Mouse (Mus musculus) liver, embryonic 13.5 days (tissue): ENCODE data around the gene Acd. TPM values are rescaled to one million over a fixed set of nuclear protein-coding genes. Genes with fewer than 3 reads are reported as not detected.
A peak's percentile ranks its signal among the peaks of the same experiment; 100 is the strongest.

Experiments
- ATAC-seq: fragments of 200-750 bp; cut with Nextera tagmentation; 2 replicates; pipeline ENCODE4 v1.8.0; 2017; ENCODE audit warnings: low read depth, mild to moderate bottlenecking, moderate number of reproducible peaks, moderate library complexity
- DNase-seq: peaks from one replicate; pipeline ENCODE4 v3.0.0; 2022
- H3K27ac ChIP-seq: fragments of 300-500 bp; sonication (generic); 2 replicates; pipeline ENCODE4 v1.5.1; 2015; ENCODE audit warnings: moderate library complexity, mild to moderate bottlenecking, inconsistent platforms
- H3K27me3 ChIP-seq: fragments of 300-500 bp; sonication (generic); 2 replicates; pipeline ENCODE4 v1.6.1; 2015; ENCODE audit warnings: mild to moderate bottlenecking, inconsistent platforms
- H3K36me3 ChIP-seq: fragments of 300-500 bp; sonication (generic); 2 replicates; pipeline ENCODE4 v1.6.1; 2015; ENCODE audit warnings: mild to moderate bottlenecking, inconsistent platforms
- H3K4me1 ChIP-seq: fragments of 300-500 bp; sonication (generic); replicated peaks from 2 replicates; pipeline ENCODE4 v1.6.1; 2015; ENCODE audit warnings: inconsistent platforms
- H3K4me2 ChIP-seq: fragments of 300-500 bp; sonication (generic); 2 replicates; pipeline ENCODE4 v1.6.1; 2015; ENCODE audit warnings: inconsistent platforms, mild to moderate bottlenecking, moderate library complexity
- H3K4me3 ChIP-seq: fragments of 300-500 bp; sonication (generic); replicated peaks from 2 replicates; pipeline ENCODE4 v1.5.1; 2015; ENCODE audit warnings: mild to moderate bottlenecking, inconsistent platforms
- H3K9ac ChIP-seq: fragments of 300-500 bp; sonication (generic); 2 replicates; pipeline ENCODE4 v1.6.1; 2015; ENCODE audit warnings: mild to moderate bottlenecking, inconsistent platforms
- H3K9me3 ChIP-seq: fragments of 300-500 bp; sonication (generic); replicated peaks from 2 replicates; pipeline ENCODE4 v1.6.1; 2016; ENCODE audit warnings: inconsistent platforms
- WGBS: fragments of 180-500 bp; shearing (Covaris S2); methylation state at CpG from one replicate; pipeline ENCODE4 v1.1.7; 2015; ENCODE audit not compliant: insufficient replicate concordance; 5-methylcytosine and 5-hydroxymethylcytosine counted together
- polyA plus RNA-seq: library from polyadenylated mRNA; unstranded; fragments of >200 nt; fragmentation: Nextera tagmentation; extraction: Ambion mirVana; gene quantifications from 2 replicates; pipeline ENCODE4 v1.2.1, GENCODE M21; 2015

The Acd gene
- polyA plus RNA-seq, 1 experiment from 2014 or later: 24.4 TPM

DNA sequence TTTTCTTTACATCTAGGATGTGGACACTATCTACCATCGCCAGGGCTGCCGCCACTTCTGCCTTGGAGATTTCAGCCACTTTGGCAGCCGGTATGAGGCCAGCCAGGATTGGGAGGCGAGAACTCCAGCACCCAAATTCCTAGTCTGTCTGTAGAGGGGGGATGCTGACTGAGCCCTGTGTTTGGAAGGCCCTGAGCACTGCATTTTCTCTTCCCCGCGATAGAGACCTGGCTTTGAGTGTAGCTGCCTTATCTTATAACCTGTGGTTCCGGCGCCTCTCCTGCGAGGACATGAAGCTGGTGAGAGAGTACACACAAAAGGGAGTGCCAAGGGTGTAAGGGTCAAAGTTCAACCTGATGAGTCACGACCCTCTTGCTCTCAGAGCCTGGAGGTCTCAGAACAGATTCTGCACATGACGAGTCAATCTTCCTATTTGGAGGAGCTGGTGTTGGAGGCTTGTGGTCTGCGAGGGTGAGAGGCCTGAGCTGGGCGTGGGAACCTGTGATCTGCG is 12.6 kb downstream of the Acd start:
- H3K27ac ChIP-seq: no peak overlapping the region
- peaks cover 31% of the 10 kb centered on the region for H3K4me1 ChIP-seq
- H3K9ac ChIP-seq: no peak overlapping the region
- no peaks in the 10 kb centered on the region for H3K27me3 ChIP-seq
- no peak for DNase-seq
- ATAC-seq: no peak
- peaks cover 11% of the 10 kb centered on the region for H3K36me3 ChIP-seq
- no peaks in the 10 kb centered on the region for H3K9me3 ChIP-seq
- no peak overlapping the region for H3K4me2 ChIP-seq
- H3K4me3 ChIP-seq: no peak overlapping the region
- WGBS: 46% methylated on average over 14 of the region's 14 CpGs

DNA sequence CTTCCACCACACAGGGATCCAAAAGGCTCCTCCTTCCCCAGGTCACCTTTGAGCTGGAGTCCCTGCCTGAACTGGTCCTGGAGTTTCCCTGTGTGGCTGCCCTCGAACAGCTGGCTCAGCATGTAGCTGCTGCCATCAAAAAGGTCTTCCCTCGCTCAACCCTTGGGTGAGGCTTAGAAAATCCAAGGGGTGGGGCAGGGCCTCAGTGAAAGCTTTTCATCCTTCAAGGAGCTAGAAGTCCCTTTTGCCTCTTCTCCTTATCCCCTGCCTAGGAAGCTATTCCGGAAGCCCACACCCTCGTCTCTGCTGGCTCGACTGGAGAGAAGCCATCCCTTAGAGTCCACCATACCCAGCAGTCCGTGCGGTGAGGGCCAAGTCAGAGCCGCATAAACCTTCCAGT is 13.4 kb downstream of the Acd start:
- 78% methylated on average over 8 of the region's 8 CpGs for WGBS
- Histone ChIP-seq H3K4me1 (peaks cover 28% of the 10 kb centered on the region), H3K9ac (no peak overlapping the region), H3K4me2 (no peak overlapping the region), H3K9me3 (no peaks in the 10 kb centered on the region), H3K27me3 (no peaks in the 10 kb centered on the region), H3K4me3 (no peak overlapping the region), H3K36me3 (peaks cover 18% of the 10 kb centered on the region), H3K27ac (no peak overlapping the region)
- no peak for DNase-seq
- ATAC-seq: no peak

DNA sequence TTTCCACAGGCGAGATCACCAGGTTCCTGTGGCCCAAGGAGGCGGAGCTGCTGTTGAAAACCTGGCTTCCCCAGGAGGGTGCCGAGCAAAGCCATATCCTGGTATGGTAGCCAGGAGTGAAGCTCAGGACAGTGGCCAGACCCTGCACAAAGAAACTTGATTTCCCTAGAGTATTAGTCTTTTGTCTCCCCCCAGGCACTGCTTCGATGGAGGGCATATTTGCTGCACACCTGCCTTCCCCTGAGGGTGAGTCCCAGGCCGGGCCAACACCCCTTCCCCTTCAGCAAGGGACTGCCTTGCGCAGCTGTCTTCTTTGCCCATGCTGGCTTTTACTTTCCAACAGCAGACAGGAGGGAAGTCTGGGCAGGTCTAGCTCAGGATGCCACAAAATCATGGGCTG is 14.4 kb downstream of the Acd start:
- ATAC-seq (no peak), DNase-seq (no peak)
- H3K36me3 ChIP-seq: peaks cover 27% of the 10 kb centered on the region
- no peaks in the 10 kb centered on the region for H3K9me3 ChIP-seq
- no peak overlapping the region for H3K27ac ChIP-seq
- no peak overlapping the region for H3K9ac ChIP-seq
- peak overlapping the region; percentile 36; the same call in 1 of the 2 replicates for H3K4me2 ChIP-seq
- WGBS: 53% methylated on average over 6 of the region's 6 CpGs
- H3K4me1 ChIP-seq: peaks cover 28% of the 10 kb centered on the region
- no peaks in the 10 kb centered on the region for H3K27me3 ChIP-seq
- H3K4me3 ChIP-seq: no peak overlapping the region

DNA sequence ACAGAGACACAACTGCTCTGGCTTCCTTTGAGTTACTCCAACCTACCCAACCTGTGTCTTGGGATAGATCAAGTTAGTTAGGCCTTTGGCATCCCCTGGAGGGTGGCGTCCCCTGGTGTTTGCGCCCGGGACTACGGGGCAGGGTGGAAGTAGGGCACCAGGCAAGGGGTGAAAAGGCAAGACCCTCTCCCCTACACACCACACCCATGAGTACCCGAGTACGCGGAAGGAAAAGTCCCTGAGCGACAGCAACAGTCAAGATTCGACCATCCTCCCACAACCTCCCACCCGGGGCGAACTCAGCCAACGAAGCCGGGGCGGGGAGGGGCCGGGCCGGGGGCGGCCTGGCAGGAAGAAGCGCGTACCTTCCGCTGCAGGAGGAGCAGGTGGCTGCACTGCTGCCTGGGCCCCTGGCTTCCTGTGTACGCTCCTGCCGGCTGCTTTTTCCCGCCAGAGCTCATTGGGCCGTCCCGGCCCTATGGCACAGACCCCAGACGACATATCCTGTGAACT is 15.1 kb downstream of the Acd start, which contains the start of gene Carmil2:
Gene Carmil2, plus strand, starts transcription at position 479 of the 513 bp plus-strand sequence.
- no peak within 1 kb of the TSS for H3K27ac ChIP-seq
- peaks cover 25% of the 10 kb centered on the region for H3K4me1 ChIP-seq
- 0 out of 2 replicates have a peak within 1 kb of the TSS, but pooled peaks have one; percentile 1 for H3K4me3 ChIP-seq
- H3K9ac ChIP-seq: no peak within 1 kb of the TSS
- WGBS: 5% methylated on average over 21 of the region's 26 CpGs
- H3K27me3 ChIP-seq: no peaks in the 10 kb centered on the region
- peaks cover 34% of the 10 kb centered on the region for H3K36me3 ChIP-seq
- no peaks in the 10 kb centered on the region for H3K9me3 ChIP-seq
- ATAC-seq (no peak), DNase-seq (peak; percentile 41)
- peak within 1 kb of the TSS; percentile 36 for H3K4me2 ChIP-seq

DNA sequence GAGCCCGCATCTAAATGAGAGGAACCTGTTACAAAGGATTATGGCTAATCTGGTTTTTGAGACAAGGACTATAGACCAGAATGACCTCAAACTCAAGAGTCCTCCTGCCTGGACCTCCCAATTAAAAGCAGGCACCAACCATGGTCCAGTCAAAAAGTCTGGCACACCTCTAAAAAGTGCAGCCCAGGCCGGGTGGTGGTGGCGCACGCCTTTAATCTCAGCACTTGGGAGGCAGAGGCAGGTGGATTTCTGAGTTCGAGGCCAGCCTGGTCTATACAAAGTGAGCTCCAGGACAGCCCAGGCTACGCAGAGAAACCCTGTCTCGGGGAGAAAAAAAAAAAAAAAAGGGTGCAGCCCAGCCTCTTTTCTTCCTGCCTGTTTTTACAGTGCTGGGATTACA is 15.6 kb downstream of the Acd start:
- 58% methylated on average over 7 of the region's 7 CpGs for WGBS

DNA sequence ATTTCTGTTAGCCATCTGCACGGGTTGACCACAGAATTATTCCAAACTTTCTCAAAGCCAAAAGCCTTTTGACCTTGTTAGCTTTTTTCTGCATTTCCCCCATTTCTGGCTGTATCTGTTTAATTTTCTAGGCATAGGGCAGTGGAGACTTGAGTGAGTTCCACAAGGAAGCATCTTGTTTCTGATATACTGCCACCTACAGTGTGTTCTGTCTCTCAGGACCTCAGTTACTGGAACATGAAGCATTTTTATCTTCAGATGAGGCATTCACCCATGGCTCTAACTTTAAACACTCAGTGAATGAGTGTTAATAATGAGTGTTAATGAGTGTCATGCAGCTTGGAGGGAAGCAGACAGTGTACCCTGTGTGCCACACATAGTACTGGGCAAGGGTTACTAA is 23.0 kb downstream of the Acd start:
- Histone ChIP-seq H3K9ac (no peak overlapping the region), H3K36me3 (peaks cover 99% of the 10 kb centered on the region), H3K4me1 (no peaks in the 10 kb centered on the region), H3K9me3 (no peaks in the 10 kb centered on the region), H3K4me3 (no peak overlapping the region), H3K27ac (no peak overlapping the region), H3K27me3 (no peaks in the 10 kb centered on the region), H3K4me2 (no peak overlapping the region)
- DNase-seq (no peak), ATAC-seq (no peak)
- WGBS: 77% methylated on average over 1 of the region's 1 CpGs

More for the DNA sequence above, 15.6 kb downstream of the Acd start:
- Histone ChIP-seq H3K4me1 (peaks cover 23% of the 10 kb centered on the region), H3K27me3 (no peaks in the 10 kb centered on the region), H3K4me3 (no peak overlapping the region), H3K36me3 (peaks cover 40% of the 10 kb centered on the region), H3K4me2 (peak overlapping the region; percentile 36), H3K9ac (no peak overlapping the region), H3K9me3 (no peaks in the 10 kb centered on the region), H3K27ac (no peak overlapping the region)
- DNase-seq (no peak), ATAC-seq (no peak)

DNA sequence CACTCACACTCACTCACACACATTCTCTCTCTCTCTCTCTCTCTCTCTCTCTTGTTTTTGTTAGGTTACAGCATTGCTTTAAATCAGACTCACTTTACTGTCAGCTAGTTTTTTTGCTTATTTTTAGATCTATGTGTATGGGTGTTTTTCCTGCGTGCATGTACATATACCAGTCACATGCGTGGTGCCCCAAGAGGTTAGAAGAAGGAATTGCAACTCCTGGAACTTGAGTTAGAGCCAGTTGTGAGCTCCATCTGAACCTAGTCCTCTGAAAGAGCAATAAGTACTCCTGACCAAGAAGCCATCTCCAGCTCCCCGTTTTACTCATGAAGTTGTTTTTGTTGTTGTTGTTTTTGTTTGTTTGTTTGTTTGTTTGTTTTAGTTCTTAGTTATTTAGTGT is 39.7 kb downstream of the Acd start:
- no peak overlapping the region for H3K27ac ChIP-seq
- no peak overlapping the region for H3K4me2 ChIP-seq
- H3K9me3 ChIP-seq: no peaks in the 10 kb centered on the region
- no peaks in the 10 kb centered on the region for H3K27me3 ChIP-seq
- DNase-seq: no peak
- no peak overlapping the region for H3K4me3 ChIP-seq
- no peaks in the 10 kb centered on the region for H3K4me1 ChIP-seq
- WGBS: 60% methylated on average over 3 of the region's 3 CpGs
- H3K9ac ChIP-seq: no peak overlapping the region
- peaks cover 42% of the 10 kb centered on the region for H3K36me3 ChIP-seq
- no peak for ATAC-seq

DNA sequence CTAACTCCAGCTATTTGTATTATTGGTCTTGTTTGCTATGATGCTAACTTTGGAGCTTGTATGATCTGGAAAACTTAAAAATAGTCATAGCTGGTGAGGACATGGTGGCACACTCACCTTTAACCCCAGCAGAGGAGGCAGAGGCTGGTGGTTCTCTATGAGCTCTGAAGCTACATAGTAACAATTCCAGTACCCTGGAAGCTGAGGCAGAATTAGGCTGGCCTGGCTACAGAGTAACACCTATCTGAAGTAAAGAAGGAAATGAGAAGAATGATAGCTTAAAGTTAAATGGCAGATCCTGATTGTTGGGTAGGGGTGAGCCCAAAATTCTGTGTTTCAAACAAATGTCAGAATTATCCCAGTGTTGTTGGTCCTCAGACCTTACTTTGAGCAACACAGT is 43.3 kb downstream of the Acd start:
- DNase-seq: no peak
- no peaks in the 10 kb centered on the region for H3K27me3 ChIP-seq
- ATAC-seq: no peak
- H3K4me2 ChIP-seq: no peak overlapping the region
- no peaks in the 10 kb centered on the region for H3K9me3 ChIP-seq
- no peak overlapping the region for H3K27ac ChIP-seq
- H3K4me3 ChIP-seq: no peak overlapping the region
- H3K9ac ChIP-seq: no peak overlapping the region
- peaks cover 27% of the 10 kb centered on the region for H3K36me3 ChIP-seq
- H3K4me1 ChIP-seq: no peaks in the 10 kb centered on the region

DNA sequence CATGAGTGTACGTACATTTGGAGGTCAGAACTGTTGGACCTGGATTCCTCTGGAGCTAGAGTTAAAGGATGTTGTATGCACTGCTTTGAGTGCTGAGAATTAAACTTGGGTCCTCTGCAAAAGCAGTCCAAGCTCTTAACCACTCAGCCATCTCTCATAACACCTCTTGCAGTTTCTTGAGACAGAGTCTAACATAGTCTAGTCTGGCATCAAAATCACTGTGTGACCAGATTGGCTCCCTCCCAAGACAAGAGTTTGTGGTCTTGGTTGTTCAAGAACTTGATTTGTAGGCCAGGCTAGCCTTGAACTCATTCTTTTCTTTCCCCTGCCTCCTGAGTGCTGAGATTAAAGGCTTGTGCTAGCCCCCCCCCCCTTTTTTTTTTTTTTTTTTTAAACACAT is 52.0 kb downstream of the Acd start:
- H3K9me3 ChIP-seq: no peaks in the 10 kb centered on the region
- 91% methylated on average over 1 of the region's 1 CpGs for WGBS
- H3K4me3 ChIP-seq: no peak overlapping the region
- no peaks in the 10 kb centered on the region for H3K27me3 ChIP-seq
- no peak overlapping the region for H3K9ac ChIP-seq
- ATAC-seq: no peak
- peaks cover 58% of the 10 kb centered on the region for H3K36me3 ChIP-seq
- no peak overlapping the region for H3K27ac ChIP-seq
- H3K4me2 ChIP-seq: no peak overlapping the region
- no peak for DNase-seq
- H3K4me1 ChIP-seq: no peaks in the 10 kb centered on the region; the same call in 1 of the 2 replicates

Other genes with a start within 250 kb of the Acd start
- 1.6 and 1.8 TPM in 2 replicates for gene Tppp3, start 229.6 kb downstream of the Acd start, polyA plus RNA-seq
- 2.1 TPM in 2 replicates for gene Zdhhc1, start 204.2 kb downstream of the Acd start, polyA plus RNA-seq
- gene Hsd11b2, start 182.3 kb downstream of the Acd start, polyA plus RNA-seq: 1.5 and 2.2 TPM in 2 replicates
- gene Atp6v0d1, start 135.1 kb downstream of the Acd start, polyA plus RNA-seq: 49.4 and 52.7 TPM in 2 replicates
- 7.2 and 9.0 TPM in 2 replicates for gene Ripor1, start 95.8 kb downstream of the Acd start, polyA plus RNA-seq
- gene Ctcf, start 64.5 kb downstream of the Acd start, polyA plus RNA-seq: 69.1 and 75.8 TPM in 2 replicates
- 0.15 and 0.41 TPM in 2 replicates for gene Agrp, start 63.7 kb downstream of the Acd start, polyA plus RNA-seq
- 0.29 and 0.32 TPM in 2 replicates for gene Carmil2, start 14.8 kb downstream of the Acd start, polyA plus RNA-seq
- 8.5 and 8.6 TPM in 2 replicates for gene Pard6a, start within 50 bp of the Acd start, polyA plus RNA-seq
- gene 4933405L10Rik, start 6.6 kb upstream of the Acd start, polyA plus RNA-seq: not detected in 2 replicates
- gene Enkd1, start 7.1 kb upstream of the Acd start, polyA plus RNA-seq: 8.6 and 8.8 TPM in 2 replicates
- 2.6 and 3.1 TPM in 2 replicates for gene Gfod2, start 57.6 kb upstream of the Acd start, polyA plus RNA-seq
- 36.1 and 36.2 TPM in 2 replicates for gene Ranbp10, start 126.2 kb upstream of the Acd start, polyA plus RNA-seq
- gene Tsnaxip1, start 126.6 kb upstream of the Acd start, polyA plus RNA-seq: 0.06 and 0.08 TPM in 2 replicates
- 21.5 and 22.3 TPM in 2 replicates for gene Cenpt, start 152.2 kb upstream of the Acd start, polyA plus RNA-seq
- 38.2 and 40.7 TPM in 2 replicates for gene Thap11, start 154.0 kb upstream of the Acd start, polyA plus RNA-seq
- 152 and 192 TPM in 2 replicates for gene Nutf2, start 159.5 kb upstream of the Acd start, polyA plus RNA-seq
- 17.3 and 18.5 TPM in 2 replicates for gene Edc4, start 179.8 kb upstream of the Acd start, polyA plus RNA-seq
- gene Nrn1l, start 192.5 kb upstream of the Acd start, polyA plus RNA-seq: not detected in 2 replicates
- 9.6 and 10.0 TPM in 2 replicates for gene Pskh1, start 199.3 kb upstream of the Acd start, polyA plus RNA-seq
- 0.35 and 0.60 TPM in 2 replicates for gene Ctrl, start 232.8 kb upstream of the Acd start, polyA plus RNA-seq
- gene Psmb10, start 237.3 kb upstream of the Acd start, polyA plus RNA-seq: 68.9 and 81.6 TPM in 2 replicates
- gene Lcat, start 242.3 kb upstream of the Acd start, polyA plus RNA-seq: 31.2 and 33.1 TPM in 2 replicates